Comparison of ENCODE assay signal across 25 mouse cellular contexts in genomic region chr17:43329216-43329615, GRCm38 (mm10). TPM values are rescaled to one million over a fixed set of nuclear protein-coding genes. Genes with fewer than 3 reads are reported as not detected.
DNase-seq lines count a peak whose midpoint lies in the region; ATAC-seq and TF ChIP-seq lines count a peak whose summit lies in the region.
"Had no signal": no experiment of that assay in that cellular context is flagged by ENCODE, and none has a peak within 500 bp of the region (broad histone marks: within the 10 kb centered on the region; RNA-seq: fewer than 3 reads in every experiment).

No protein-coding gene starts in this region.

- no peak for TF ChIP-seq CTCF in intestine, postnatal 0 days (IDR thresholded peaks at IDR 0.05; ENCODE audit: low read depth)

- no peak overlapping the region for H3K4me2 ChIP-seq in intestine, embryonic 14.5 days (ENCODE audit: low read length)
- no peak overlapping the region for H3K4me2 ChIP-seq in intestine, postnatal 0 days (replicated peaks; ENCODE audit: low read depth)
- peak overlapping the region; percentile 33 for H3K4me2 ChIP-seq in liver, embryonic 11.5 days
- H3K4me2 ChIP-seq: embryonic facial prominence, embryonic 15.5 days; forebrain, embryonic 12.5 days; midbrain, embryonic 12.5 days; neural tube, embryonic 12.5 days had no signal

- H3K9ac ChIP-seq in intestine, embryonic 14.5 days (ENCODE audit: low read length), result no peak overlapping the region
- no peak overlapping the region for H3K9ac ChIP-seq in intestine, postnatal 0 days (ENCODE audit: low read depth, low read length)
- no peak overlapping the region for H3K9ac ChIP-seq in liver, embryonic 11.5 days (ENCODE audit: low read depth, low read length)
- H3K9ac ChIP-seq: embryonic facial prominence, embryonic 15.5 days; forebrain, embryonic 12.5 days; midbrain, embryonic 12.5 days; neural tube, embryonic 12.5 days had no signal

- no peaks in the 10 kb centered on the region for H3K36me3 ChIP-seq in intestine, embryonic 14.5 days (ENCODE audit: control insufficient read depth, insufficient read depth, low read length)
- no peaks in the 10 kb centered on the region for H3K36me3 ChIP-seq in intestine, postnatal 0 days (ENCODE audit: control insufficient read depth, insufficient read depth)
- no peaks in the 10 kb centered on the region for H3K36me3 ChIP-seq in liver, embryonic 11.5 days (ENCODE audit: control insufficient read depth, insufficient read depth, low read length)
- H3K36me3 ChIP-seq: embryonic facial prominence, embryonic 15.5 days; forebrain, embryonic 12.5 days; midbrain, embryonic 12.5 days; neural tube, embryonic 12.5 days had no signal

- no peaks in the 10 kb centered on the region for H3K9me3 ChIP-seq in intestine, embryonic 14.5 days (ENCODE audit: control insufficient read depth, low read length)
- H3K9me3 ChIP-seq in intestine, postnatal 0 days (ENCODE audit: control insufficient read depth), result no peaks in the 10 kb centered on the region
- no peaks in the 10 kb centered on the region for H3K9me3 ChIP-seq in liver, embryonic 11.5 days (ENCODE audit: control insufficient read depth, low read length)
- H3K9me3 ChIP-seq: embryonic facial prominence, embryonic 15.5 days; forebrain, embryonic 12.5 days; midbrain, embryonic 12.5 days; neural tube, embryonic 12.5 days had no signal

- no peaks in the 10 kb centered on the region for H3K27me3 ChIP-seq in intestine, embryonic 14.5 days (replicated peaks; ENCODE audit: control insufficient read depth, insufficient read depth, low read length)
- H3K27me3 ChIP-seq in intestine, postnatal 0 days (replicated peaks; ENCODE audit: control insufficient read depth, insufficient read depth, low read length), result no peaks in the 10 kb centered on the region
- no peaks in the 10 kb centered on the region for H3K27me3 ChIP-seq in liver, embryonic 11.5 days (replicated peaks; ENCODE audit: control insufficient read depth, insufficient read depth, low read length)
- H3K27me3 ChIP-seq: embryonic facial prominence, embryonic 15.5 days; forebrain, embryonic 12.5 days; neural tube, embryonic 12.5 days had no signal

- intact Hi-C loops in gastrocnemius, postnatal 14 days (cut with DNase I; ENCODE audit: low total_unique reads), result loop anchor here (5.0 kb wide), 1 partner anchor 128 kb away; no protein-coding TSS in a partner anchor

- H3K4me1 ChIP-seq in intestine, embryonic 14.5 days (replicated peaks; ENCODE audit: control insufficient read depth, insufficient read depth, low read length), result peaks cover 7% of the 10 kb centered on the region; the same call in 1 of the 2 replicates
- H3K4me1 ChIP-seq in intestine, postnatal 0 days (replicated peaks; ENCODE audit: control insufficient read depth, insufficient read depth, low read length), result no peaks in the 10 kb centered on the region
- H3K4me1 ChIP-seq in liver, embryonic 11.5 days (replicated peaks; ENCODE audit: control insufficient read depth, insufficient read depth, low read length), result peaks cover 37% of the 10 kb centered on the region
- H3K4me1 ChIP-seq: neural tube, embryonic 12.5 days had no signal

- WGBS in intestine, embryonic 14.5 days, result 84% methylated on average over 4 of the region's 4 CpGs
- WGBS in intestine, postnatal 0 days, result 72% methylated on average over 4 of the region's 4 CpGs
- WGBS in liver, embryonic 11.5 days, result 69% methylated on average over 4 of the region's 4 CpGs

- no peak overlapping the region for H3K27ac ChIP-seq in intestine, embryonic 14.5 days (ENCODE audit: low read depth)
- H3K27ac ChIP-seq in intestine, postnatal 0 days (ENCODE audit: low read depth, low read length), result no peak overlapping the region
- peak overlapping the region; percentile 86 for H3K27ac ChIP-seq in liver, embryonic 11.5 days (ENCODE audit: low read depth, low read length)
- H3K27ac ChIP-seq: embryonic facial prominence, embryonic 15.5 days; forebrain, embryonic 12.5 days; midbrain, embryonic 12.5 days; neural tube, embryonic 12.5 days had no signal

- DNase-seq in intestine, embryonic 14.5 days (ENCODE audit: low spot score), result peak; percentile 53
- peak; percentile 52 for DNase-seq in c-Kit-positive CD71-positive TER-119-positive erythroid progenitor cells, embryonic 14.5 days (ENCODE audit: low spot score)
- peak; percentile 33 for DNase-seq in liver, embryonic 11.5 days (ENCODE audit: low spot score)
- DNase-seq in urinary bladder, postnatal 36 days (ENCODE audit: low spot score in 2 of 2), result no peak
- DNase-seq in gastrocnemius, postnatal 14 days, result no peak
- DNase-seq: cerebellum, adult 11 months; cerebellum, postnatal 14 days; kidney, adult 9 months; kidney, postnatal 25 days; lung, adult 2 months; lung, postnatal 4 days; right cerebral cortex, adult 18-20 months; thymus, postnatal 14 days had no signal

- ATAC-seq in intestine, embryonic 14.5 days (replicated peaks; ENCODE audit: low FRiP score, low TSS enrichment, low read depth), result no peak
- ATAC-seq in intestine, postnatal 0 days, result no peak
- ATAC-seq in liver, embryonic 11.5 days (replicated peaks; ENCODE audit: low FRiP score), result no peak
- ATAC-seq in megakaryocyte progenitor cell, adult 5-6 weeks (replicated peaks; ENCODE audit: poor library complexity), result 0 out of 2 replicates have a peak, but pooled peaks have one; percentile 5
- ATAC-seq: activated CD4-positive, CD25-positive, alpha-beta regulatory T cell, adult 4 months; inflammation-experienced regulatory T-cells, adult 6 months had no signal

- H3K4me3 ChIP-seq in intestine, embryonic 14.5 days (ENCODE audit: low read depth, low read length), result no peak overlapping the region
- H3K4me3 ChIP-seq in intestine, postnatal 0 days (ENCODE audit: low read depth, low read length), result no peak overlapping the region
- H3K4me3 ChIP-seq in liver, embryonic 11.5 days (ENCODE audit: low read depth, low read length), result no peak overlapping the region
- H3K4me3 ChIP-seq: embryonic facial prominence, embryonic 15.5 days; forebrain, embryonic 12.5 days; midbrain, embryonic 12.5 days; neural tube, embryonic 12.5 days had no signal

RNA-seq across cellular contexts. Expression of gene Adgrf5, which starts 31.0 kb away (rescaled TPM):
- 11.0 and 15.0 TPM in 2 replicates for polyA plus RNA-seq in intestine, embryonic 14.5 days (2014; fragmentation: Nextera tagmentation; extraction: Ambion mirVana)
- polyA plus RNA-seq in intestine, postnatal 0 days (2015; fragmentation: Nextera tagmentation; extraction: Ambion mirVana), result 3.7 and 4.2 TPM in 2 replicates
- polyA plus RNA-seq in liver, embryonic 11.5 days (2014; fragmentation: Nextera tagmentation; extraction: Ambion mirVana), result 9.3 and 9.4 TPM in 2 replicates
- total RNA-seq in megakaryocyte progenitor cell, adult 5-6 weeks (2015), result 0.05 TPM in 1 of 2 replicates, not detected in the other
- total RNA-seq in megakaryocyte progenitor cell, adult 5-6 weeks (2017), result not detected in 2 replicates
- 100 to 1,000 TPM in 1 of 2 experiments, 10 to 100 TPM in 1; 81.4 to 133 TPM for total RNA-seq in gastrocnemius, postnatal 14 days (2021)
- polyA plus RNA-seq: inflammation-experienced regulatory T-cells, adult 6 months had no signal

RNA-seq across cellular contexts. Expression of gene Adgrf1, which starts 59.1 kb away (rescaled TPM):
- 0.14 TPM in 1 of 2 replicates, not detected in the other for polyA plus RNA-seq in intestine, embryonic 14.5 days (2014; fragmentation: Nextera tagmentation; extraction: Ambion mirVana)
- 0.38 and 0.55 TPM in 2 replicates for polyA plus RNA-seq in intestine, postnatal 0 days (2015; fragmentation: Nextera tagmentation; extraction: Ambion mirVana)
- 0.04 and 0.08 TPM in 2 replicates for polyA plus RNA-seq in liver, embryonic 11.5 days (2014; fragmentation: Nextera tagmentation; extraction: Ambion mirVana)
- total RNA-seq in megakaryocyte progenitor cell, adult 5-6 weeks (2015), result 0.15 TPM in 1 of 2 replicates, not detected in the other
- 0.17 TPM in 1 of 2 replicates, not detected in the other for total RNA-seq in megakaryocyte progenitor cell, adult 5-6 weeks (2017)
- total RNA-seq in gastrocnemius, postnatal 14 days (2021), result under 1 TPM in 1 of 2 experiments, not detected in 1; 0.04 TPM
- total RNA-seq: layer of hippocampus, adult 8-10 months; left cerebral cortex, postnatal 36 days had no signal
- polyA plus RNA-seq: activated CD4-positive, CD25-positive, alpha-beta regulatory T cell, adult 4 months; forebrain, embryonic 12.5 days; heart, embryonic 16.5 days; hindbrain, embryonic 11.5 days; inflammation-experienced regulatory T-cells, adult 6 months; lung, adult 2 months; midbrain, embryonic 12.5 days; neural tube, embryonic 12.5 days had no signal

Comparison
In these comparisons a context has a peak if more than half of its experiments do, and no peak if none do; other contexts are left out.
1. DNase-seq: peak in intestine, embryonic 14.5 days (single experiment), c-Kit-positive CD71-positive TER-119-positive erythroid progenitor cells, embryonic 14.5 days (single experiment) and liver, embryonic 11.5 days (single experiment); none in urinary bladder, postnatal 36 days (0 of 2) and gastrocnemius, postnatal 14 days (single experiment).